Mouse (Mus musculus) kidney, adult 18-20 months (tissue): Measurements from ENCODE around the gene Gstp2.

Experiments
- DNase-seq: peaks from one replicate; pipeline ENCODE4 v3.0.0; 2021

Gstp2 gene

GRCm38 (mm10) chr19:4045966-4046865 is at the start of gene Gstp2:
Gene Gstp2 (minus strand): TSS chr19:4046023.
- DNase-seq: peak; percentile 84

- DNase-seq: no peak
Measured at GRCm38 (mm10) chr19:4094774-4095303, 49.0 kb upstream of the Gstp2 start.

GRCm38 (mm10) chr19:4094348-4094747 is 48.5 kb upstream of the Gstp2 start:
- DNase-seq: no peak

GRCm38 (mm10) chr19:4093772-4094171 is 47.9 kb upstream of the Gstp2 start:
- no peak for DNase-seq

GRCm38 (mm10) chr19:4092750-4093149 is 46.9 kb upstream of the Gstp2 start:
- no peak for DNase-seq

GRCm38 (mm10) chr19:4091383-4091782 is 45.6 kb upstream of the Gstp2 start:
- no peak for DNase-seq

GRCm38 (mm10) chr19:4090446-4090845 is 44.6 kb upstream of the Gstp2 start:
- DNase-seq: no peak

GRCm38 (mm10) chr19:4089128-4089527 is 43.3 kb upstream of the Gstp2 start:
- no peak for DNase-seq

GRCm38 (mm10) chr19:4088146-4088545 is 42.3 kb upstream of the Gstp2 start:
- no peak for DNase-seq

GRCm38 (mm10) chr19:4087090-4087489 is 41.3 kb upstream of the Gstp2 start:
- DNase-seq: no peak

- DNase-seq: no peak
Measured at GRCm38 (mm10) chr19:4086156-4086555, 40.3 kb upstream of the Gstp2 start.

- DNase-seq: no peak
Measured at GRCm38 (mm10) chr19:4084984-4085383, 39.2 kb upstream of the Gstp2 start.

- no peak for DNase-seq
Measured at GRCm38 (mm10) chr19:4083826-4084225, 38.0 kb upstream of the Gstp2 start.

GRCm38 (mm10) chr19:4083316-4083715 is 37.5 kb upstream of the Gstp2 start:
- no peak for DNase-seq

- no peak for DNase-seq
Measured at GRCm38 (mm10) chr19:4082219-4082965, 36.6 kb upstream of the Gstp2 start.

- DNase-seq: no peak
Measured at GRCm38 (mm10) chr19:4081394-4081793, 35.6 kb upstream of the Gstp2 start, which contains the start of gene Cabp2. Gene Cabp2 (plus strand): TSS chr19:4081578.

GRCm38 (mm10) chr19:4080511-4081009 is 34.7 kb upstream of the Gstp2 start:
- DNase-seq: no peak

GRCm38 (mm10) chr19:4079594-4079993 is 33.8 kb upstream of the Gstp2 start:
- no peak for DNase-seq

GRCm38 (mm10) chr19:4075531-4075930 is 29.7 kb upstream of the Gstp2 start:
- DNase-seq: no peak

GRCm38 (mm10) chr19:4072706-4073424 is 27.0 kb upstream of the Gstp2 start:
- DNase-seq: no peak

GRCm38 (mm10) chr19:4071406-4071805 is 25.6 kb upstream of the Gstp2 start:
- DNase-seq: no peak

GRCm38 (mm10) chr19:4070756-4071155 is 24.9 kb upstream of the Gstp2 start:
- no peak for DNase-seq

- DNase-seq: no peak
Measured at GRCm38 (mm10) chr19:4070311-4070710, 24.5 kb upstream of the Gstp2 start.
